Mouse (Mus musculus): ENCODE results near the gene Hexim2. TPM values are rescaled to one million over a fixed set of nuclear protein-coding genes. Genes with fewer than 3 reads are reported as not detected.

The Hexim2 gene
- polyA plus RNA-seq, 1 experiment from 2014 or later: 8.7 TPM

DNA sequence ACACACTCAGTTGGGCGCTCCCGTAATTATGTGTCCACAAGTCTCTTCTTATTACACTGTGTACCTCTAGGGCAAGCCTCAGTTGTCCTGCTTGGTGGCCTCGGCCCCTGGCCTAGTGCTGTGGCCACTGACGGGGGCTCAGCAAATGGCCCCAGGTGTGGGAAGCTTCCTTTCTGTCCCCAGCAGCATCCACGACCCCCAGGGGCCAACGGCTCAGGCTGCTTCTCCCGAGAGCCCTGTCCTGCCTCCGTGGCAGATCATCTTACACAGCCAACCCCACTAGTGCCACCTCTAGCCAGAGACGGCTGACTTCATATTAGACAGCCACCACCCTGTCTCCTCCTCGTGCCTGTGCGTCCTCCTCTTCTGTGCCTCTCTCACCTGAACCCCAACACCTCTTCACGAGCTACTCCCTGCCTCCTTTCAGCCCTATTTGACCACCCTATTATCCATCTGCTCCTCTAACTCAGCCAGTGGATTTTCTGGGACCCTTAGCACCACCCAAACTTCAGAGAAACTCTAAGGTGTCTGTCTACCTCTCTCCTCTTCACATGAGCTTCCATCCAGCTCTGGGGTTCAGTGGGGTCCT is 32.8 kb upstream of the Hexim2 start:
- Histone ChIP-seq H3K4me2 (ENCODE audit: low read depth, low read length, severe bottlenecking) (no peak overlapping the region), H3K27me3 (ENCODE audit: control insufficient read depth, insufficient read depth, low read length) (peaks cover 31% of the 10 kb centered on the region), H3K36me3 (ENCODE audit: control insufficient read depth, insufficient read depth, low read length) (no peaks in the 10 kb centered on the region), H3K9me3 (ENCODE audit: control insufficient read depth, low read length) (no peaks in the 10 kb centered on the region), H3K4me1 (replicated peaks; ENCODE audit: control insufficient read depth, insufficient read depth, low read length) (peaks cover 16% of the 10 kb centered on the region), H3K4me3 (ENCODE audit: low read depth, low read length) (no peak overlapping the region), H3K9ac (ENCODE audit: low read length) (no peak overlapping the region), H3K27ac (ENCODE audit: low read depth, low read length) (no peak overlapping the region)
- WGBS: 57% methylated on average over 12 of the region's 12 CpGs
- DNase-seq (ENCODE audit: low spot score) (peak; percentile 52), ATAC-seq (replicated peaks; ENCODE audit: low FRiP score) (no peak)

DNA sequence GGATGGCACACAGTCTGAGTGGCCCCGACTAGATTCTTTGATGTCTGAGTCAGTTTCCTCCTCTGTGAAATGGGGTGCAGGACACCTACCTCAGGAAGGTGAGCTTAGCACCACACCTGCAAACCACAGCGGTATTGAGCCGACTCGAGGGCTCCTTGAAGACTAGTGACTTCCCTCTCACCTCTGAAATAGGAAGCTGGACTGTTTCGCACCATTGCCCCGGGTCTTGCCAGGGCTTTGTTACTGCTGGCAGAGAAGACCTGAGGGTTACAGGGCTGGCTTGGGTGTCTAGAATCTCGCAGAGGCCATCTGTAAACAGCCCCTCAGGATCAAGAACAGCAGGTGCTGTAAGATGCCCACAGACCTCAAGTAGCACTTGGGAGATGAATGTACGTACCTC is 31.9 kb upstream of the Hexim2 start:
- H3K4me1 ChIP-seq (replicated peaks; ENCODE audit: control insufficient read depth, insufficient read depth, low read length): peaks cover 16% of the 10 kb centered on the region
- no peak overlapping the region for H3K9ac ChIP-seq (ENCODE audit: low read length)
- no peak overlapping the region for H3K4me3 ChIP-seq (ENCODE audit: low read depth, low read length)
- 74% methylated on average over 8 of the region's 8 CpGs for WGBS
- no peak overlapping the region for H3K4me2 ChIP-seq (ENCODE audit: low read depth, low read length, severe bottlenecking)
- no peaks in the 10 kb centered on the region for H3K9me3 ChIP-seq (ENCODE audit: control insufficient read depth, low read length)
- H3K27me3 ChIP-seq (ENCODE audit: control insufficient read depth, insufficient read depth, low read length): peaks cover 31% of the 10 kb centered on the region
- DNase-seq (ENCODE audit: low spot score) (peak; percentile 50), ATAC-seq (replicated peaks; ENCODE audit: low FRiP score) (no peak)
- no peaks in the 10 kb centered on the region for H3K36me3 ChIP-seq (ENCODE audit: control insufficient read depth, insufficient read depth, low read length)
- H3K27ac ChIP-seq (ENCODE audit: low read depth, low read length): no peak overlapping the region

DNA sequence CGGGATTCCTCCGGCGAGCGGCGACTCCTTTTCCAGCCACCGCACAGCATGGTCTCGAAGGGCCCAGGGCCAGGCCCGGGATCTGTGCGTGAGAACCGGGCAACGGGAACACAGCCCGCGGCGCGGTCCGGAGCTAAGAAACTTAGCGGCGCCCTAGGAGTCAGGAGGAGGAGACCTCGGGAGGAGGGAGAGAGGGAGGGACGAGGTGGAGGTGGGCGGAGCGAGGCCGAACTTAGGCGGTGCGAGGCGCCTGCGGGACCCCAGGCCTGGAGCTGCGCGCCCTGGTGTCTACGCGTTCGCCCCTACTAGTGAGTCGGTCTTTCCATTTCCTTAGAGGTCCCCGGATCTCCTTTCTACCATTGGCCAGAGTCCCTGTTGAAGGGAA is 30.8 kb upstream of the Hexim2 start, which contains the start of the genes Plcd3 and Acbd4:
Plcd3 (minus strand) TSS at position 178 of the 385 bp plus-strand sequence.
Acbd4 (plus strand) TSS at position 202 of the 385 bp plus-strand sequence.
- Histone ChIP-seq H3K4me3 (ENCODE audit: low read depth, low read length) (peak within 1 kb of the TSS; percentile 42), H3K27me3 (ENCODE audit: control insufficient read depth, insufficient read depth, low read length) (peaks cover 31% of the 10 kb centered on the region), H3K9me3 (ENCODE audit: control insufficient read depth, low read length) (no peaks in the 10 kb centered on the region), H3K9ac (ENCODE audit: low read length) (peak within 1 kb of the TSS; percentile 51), H3K4me2 (ENCODE audit: low read depth, low read length, severe bottlenecking) (peak within 1 kb of the TSS; percentile 85), H3K4me1 (replicated peaks; ENCODE audit: control insufficient read depth, insufficient read depth, low read length) (peaks cover 16% of the 10 kb centered on the region), H3K27ac (ENCODE audit: low read depth, low read length) (no peak within 1 kb of the TSS), H3K36me3 (ENCODE audit: control insufficient read depth, insufficient read depth, low read length) (no peaks in the 10 kb centered on the region)
- WGBS: under 1% methylated on average over 34 of the region's 34 CpGs
- ATAC-seq (replicated peaks; ENCODE audit: low FRiP score) (peak; percentile 26; the same call in 1 of the 2 replicates), DNase-seq (ENCODE audit: low spot score) (peak; percentile 79)

DNA sequence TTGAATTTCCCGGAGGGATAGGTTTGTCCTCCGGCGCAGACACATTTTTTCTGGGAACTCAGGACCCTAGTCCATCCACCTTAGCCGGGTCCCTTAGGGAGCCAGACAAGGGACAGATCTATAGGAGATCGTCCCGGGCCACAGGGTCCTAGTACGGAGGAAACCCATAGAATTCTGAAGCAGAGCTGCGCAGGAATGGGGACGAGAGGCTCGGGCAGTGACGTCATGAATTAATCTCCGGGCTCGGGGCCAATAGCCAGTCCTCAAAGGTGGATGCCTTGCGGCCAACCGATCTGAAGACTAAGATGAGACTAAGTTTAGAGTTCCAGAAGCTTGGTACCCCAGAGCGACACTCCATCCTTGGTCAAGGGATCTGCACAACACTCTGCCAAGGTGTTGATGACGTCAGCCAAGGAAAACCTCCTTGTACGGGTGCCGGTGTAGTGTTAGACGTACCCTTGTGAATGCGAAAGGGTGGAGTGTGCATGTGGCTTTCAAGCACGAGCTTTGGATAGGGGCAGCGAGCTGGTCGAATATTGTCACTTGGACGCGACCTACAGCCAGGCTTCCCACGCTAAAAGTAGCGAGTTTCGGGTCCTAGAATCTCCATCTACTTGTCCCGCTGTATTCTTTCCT is 30.2 kb upstream of the Hexim2 start:
- Histone ChIP-seq H3K9me3 (ENCODE audit: control insufficient read depth, low read length) (no peaks in the 10 kb centered on the region), H3K36me3 (ENCODE audit: control insufficient read depth, insufficient read depth, low read length) (no peaks in the 10 kb centered on the region), H3K4me1 (replicated peaks; ENCODE audit: control insufficient read depth, insufficient read depth, low read length) (peaks cover 16% of the 10 kb centered on the region), H3K27ac (ENCODE audit: low read depth, low read length) (no peak overlapping the region), H3K4me2 (ENCODE audit: low read depth, low read length, severe bottlenecking) (peak overlapping the region; percentile 85), H3K27me3 (ENCODE audit: control insufficient read depth, insufficient read depth, low read length) (peaks cover 31% of the 10 kb centered on the region), H3K9ac (ENCODE audit: low read length) (peak overlapping the region; percentile 32; the same call in 1 of the 2 replicates), H3K4me3 (ENCODE audit: low read depth, low read length) (peak overlapping the region; percentile 42)
- peak; percentile 71 for DNase-seq (ENCODE audit: low spot score)
- 3% methylated on average over 30 of the region's 30 CpGs for WGBS
- peak; percentile 37 for ATAC-seq (replicated peaks; ENCODE audit: low FRiP score)

DNA sequence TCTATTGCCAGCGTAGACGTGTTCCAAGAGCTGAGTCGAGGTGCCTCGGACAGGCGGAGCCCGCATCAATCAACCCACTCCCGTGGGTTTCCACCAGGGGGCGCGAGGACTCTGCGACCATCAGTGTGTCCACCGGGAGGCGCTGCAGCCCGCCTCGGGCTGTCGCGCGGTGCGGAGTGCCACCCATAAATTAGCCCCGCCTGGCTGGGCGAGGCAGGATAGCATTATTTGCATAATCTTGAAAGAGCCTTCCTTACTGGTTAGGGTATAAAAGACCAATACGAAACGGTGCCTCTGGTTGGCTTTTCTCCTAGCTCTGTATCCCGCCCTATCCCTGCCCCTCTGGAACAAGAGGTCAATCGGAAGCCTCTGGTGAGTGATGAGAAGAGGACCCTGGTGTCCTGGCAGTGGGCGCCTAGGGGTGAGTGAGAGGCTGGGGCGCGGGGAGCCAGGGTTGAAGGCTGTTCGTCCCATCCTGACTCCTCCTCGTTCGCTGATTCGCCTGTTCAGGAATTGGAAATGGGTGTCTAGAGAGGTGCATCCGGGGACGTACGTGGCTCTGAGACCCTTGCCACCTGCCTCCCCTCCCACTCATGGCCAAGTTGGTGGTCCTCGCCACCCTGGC is 29.4 kb upstream of the Hexim2 start:
- Histone ChIP-seq H3K4me1 (replicated peaks; ENCODE audit: control insufficient read depth, insufficient read depth, low read length) (peaks cover 13% of the 10 kb centered on the region), H3K27ac (ENCODE audit: low read depth, low read length) (no peak overlapping the region), H3K4me3 (ENCODE audit: low read depth, low read length) (peak overlapping the region; percentile 42), H3K4me2 (ENCODE audit: low read depth, low read length, severe bottlenecking) (peak overlapping the region; percentile 85), H3K36me3 (ENCODE audit: control insufficient read depth, insufficient read depth, low read length) (no peaks in the 10 kb centered on the region), H3K9me3 (ENCODE audit: control insufficient read depth, low read length) (no peaks in the 10 kb centered on the region), H3K27me3 (ENCODE audit: control insufficient read depth, insufficient read depth, low read length) (peaks cover 31% of the 10 kb centered on the region), H3K9ac (ENCODE audit: low read length) (peak overlapping the region; percentile 45; the same call in 1 of the 2 replicates)
- ATAC-seq (replicated peaks; ENCODE audit: low FRiP score) (peak; percentile 86), DNase-seq (ENCODE audit: low spot score) (peak; percentile 99)
- 1% methylated on average over 35 of the region's 35 CpGs for WGBS

DNA sequence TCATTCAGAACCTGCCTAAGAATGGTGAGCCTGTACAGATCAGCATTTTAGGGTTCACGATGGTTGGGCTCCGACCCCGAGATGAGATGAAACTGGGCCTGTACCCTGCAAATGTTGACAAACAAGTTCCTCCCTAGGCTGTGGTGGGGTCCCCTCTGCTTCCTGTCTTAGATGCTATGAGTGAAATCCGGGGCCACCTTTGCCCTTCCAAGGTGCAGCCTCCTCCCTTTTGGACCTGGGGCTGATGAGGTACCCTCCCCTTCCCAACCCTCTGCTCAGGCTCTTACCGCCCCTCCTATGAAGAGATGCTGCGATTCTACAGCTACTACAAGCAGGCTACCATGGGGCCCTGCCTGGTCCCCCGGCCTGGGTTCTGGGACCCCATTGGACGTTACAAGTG is 28.6 kb upstream of the Hexim2 start:
- no peaks in the 10 kb centered on the region for H3K9me3 ChIP-seq (ENCODE audit: control insufficient read depth, low read length)
- peaks cover 28% of the 10 kb centered on the region for H3K27me3 ChIP-seq (ENCODE audit: control insufficient read depth, insufficient read depth, low read length)
- H3K36me3 ChIP-seq (ENCODE audit: control insufficient read depth, insufficient read depth, low read length): no peaks in the 10 kb centered on the region
- H3K9ac ChIP-seq (ENCODE audit: low read length): no peak overlapping the region
- ATAC-seq (replicated peaks; ENCODE audit: low FRiP score): no peak
- no peak for DNase-seq (ENCODE audit: low spot score)
- 62% methylated on average over 8 of the region's 8 CpGs for WGBS
- H3K27ac ChIP-seq (ENCODE audit: low read depth, low read length): no peak overlapping the region
- peak overlapping the region; percentile 85; the same call in 1 of the 2 replicates for H3K4me2 ChIP-seq (ENCODE audit: low read depth, low read length, severe bottlenecking)
- peaks cover 13% of the 10 kb centered on the region for H3K4me1 ChIP-seq (replicated peaks; ENCODE audit: control insufficient read depth, insufficient read depth, low read length)
- H3K4me3 ChIP-seq (ENCODE audit: low read depth, low read length): peak overlapping the region; percentile 42

DNA sequence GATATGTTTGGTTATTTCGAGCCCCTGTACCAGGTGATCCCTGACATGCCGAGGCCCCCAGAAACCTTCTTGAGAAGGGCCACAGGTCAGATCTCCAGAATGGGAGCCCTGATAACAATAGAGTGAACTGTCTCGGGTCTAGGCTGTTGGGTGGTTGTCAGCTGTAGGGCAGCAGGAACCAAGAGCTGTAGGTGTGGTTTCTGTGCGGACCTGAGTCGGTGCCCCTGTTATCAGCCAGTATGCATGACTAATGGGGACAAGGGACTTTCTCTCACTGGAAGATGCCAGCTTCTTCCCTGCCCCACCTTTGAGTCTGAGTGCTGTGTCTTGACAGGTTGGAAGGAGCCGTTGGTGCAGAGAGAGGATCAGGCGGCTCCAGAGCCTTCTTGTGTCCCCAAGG is 27.8 kb upstream of the Hexim2 start:
- Histone ChIP-seq H3K4me2 (ENCODE audit: low read depth, low read length, severe bottlenecking) (no peak overlapping the region), H3K27me3 (ENCODE audit: control insufficient read depth, insufficient read depth, low read length) (peaks cover 27% of the 10 kb centered on the region), H3K27ac (ENCODE audit: low read depth, low read length) (no peak overlapping the region), H3K4me1 (replicated peaks; ENCODE audit: control insufficient read depth, insufficient read depth, low read length) (peaks cover 11% of the 10 kb centered on the region), H3K4me3 (ENCODE audit: low read depth, low read length) (no peak overlapping the region), H3K9ac (ENCODE audit: low read length) (no peak overlapping the region), H3K9me3 (ENCODE audit: control insufficient read depth, low read length) (no peaks in the 10 kb centered on the region), H3K36me3 (ENCODE audit: control insufficient read depth, insufficient read depth, low read length) (no peaks in the 10 kb centered on the region)
- WGBS: 83% methylated on average over 7 of the region's 7 CpGs
- no peak for DNase-seq (ENCODE audit: low spot score)
- no peak for ATAC-seq (replicated peaks; ENCODE audit: low FRiP score)

DNA sequence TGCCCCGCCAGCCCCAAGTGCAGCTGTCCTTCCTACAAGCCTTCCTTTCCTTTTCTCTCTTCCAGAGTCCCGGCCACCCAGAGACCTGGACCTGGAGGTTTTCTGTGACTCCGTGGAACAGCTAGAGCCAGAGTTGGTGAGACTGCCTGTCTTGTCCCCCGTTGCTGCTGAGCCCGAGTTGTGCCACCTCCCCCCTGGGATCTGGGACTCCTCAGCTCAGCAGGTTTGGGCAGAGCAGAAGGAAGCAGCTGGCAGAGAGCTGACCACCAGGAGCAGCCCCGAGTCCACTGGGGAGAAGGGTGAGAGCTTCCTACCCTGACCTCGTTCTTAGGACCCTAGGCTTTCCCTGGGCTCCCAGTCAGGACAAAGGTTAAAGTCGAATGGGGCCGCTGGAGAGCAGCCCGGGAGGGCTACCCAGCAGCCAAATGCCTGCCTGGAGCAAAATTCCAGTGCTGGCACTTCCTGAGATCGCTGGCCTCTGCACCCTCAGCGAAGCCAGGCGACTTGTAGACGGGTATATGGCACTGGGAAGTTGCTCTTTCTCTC is 27.0 kb upstream of the Hexim2 start:
- Histone ChIP-seq H3K4me2 (ENCODE audit: low read depth, low read length, severe bottlenecking) (no peak overlapping the region), H3K27me3 (ENCODE audit: control insufficient read depth, insufficient read depth, low read length) (peaks cover 19% of the 10 kb centered on the region), H3K36me3 (ENCODE audit: control insufficient read depth, insufficient read depth, low read length) (no peaks in the 10 kb centered on the region), H3K9ac (ENCODE audit: low read length) (no peak overlapping the region), H3K4me3 (ENCODE audit: low read depth, low read length) (no peak overlapping the region), H3K4me1 (replicated peaks; ENCODE audit: control insufficient read depth, insufficient read depth, low read length) (peaks cover 11% of the 10 kb centered on the region), H3K9me3 (ENCODE audit: control insufficient read depth, low read length) (no peaks in the 10 kb centered on the region), H3K27ac (ENCODE audit: low read depth, low read length) (no peak overlapping the region)
- DNase-seq (ENCODE audit: low spot score) (no peak), ATAC-seq (replicated peaks; ENCODE audit: low FRiP score) (no peak)
- 60% methylated on average over 14 of the region's 14 CpGs for WGBS

All from forebrain, embryonic 11.5 days (tissue).